Mouse (Mus musculus) hindbrain, embryonic 13.5 days (tissue): ENCODE data around the gene Aurkb. TPM values are rescaled to one million over a fixed set of nuclear protein-coding genes. Genes with fewer than 3 reads are reported as not detected.
A peak's percentile ranks its signal among the peaks of the same experiment; 100 is the strongest.

ENCODE experiments used
- ATAC-seq: fragments of 200-750 bp; cut with Nextera tagmentation; 2 replicates; pipeline ENCODE4 v1.8.0; 2017; ENCODE audit warnings: moderate TSS enrichment; ENCODE audit not compliant: low FRiP score
- H3K27ac ChIP-seq: fragments of 300-500 bp; sonication (generic); 2 replicates; pipeline ENCODE4 v1.5.1; 2015; ENCODE audit warnings: inconsistent platforms, mild to moderate bottlenecking, moderate library complexity
- H3K27me3 ChIP-seq: fragments of 300-500 bp; sonication (generic); 2 replicates; pipeline ENCODE4 v1.6.1; 2015; ENCODE audit warnings: mild to moderate bottlenecking, inconsistent platforms
- H3K36me3 ChIP-seq: fragments of 300-500 bp; sonication (generic); 2 replicates; pipeline ENCODE4 v1.6.1; 2015; ENCODE audit warnings: mild to moderate bottlenecking, inconsistent platforms
- H3K4me1 ChIP-seq: fragments of 300-500 bp; sonication (generic); replicated peaks from 2 replicates; pipeline ENCODE4 v1.6.1; 2015; ENCODE audit warnings: inconsistent platforms
- H3K4me2 ChIP-seq: fragments of 300-500 bp; sonication (generic); 2 replicates; pipeline ENCODE4 v1.6.1; 2015; ENCODE audit warnings: inconsistent platforms, mild to moderate bottlenecking, moderate library complexity
- H3K4me3 ChIP-seq: fragments of 300-500 bp; sonication (generic); 2 replicates; pipeline ENCODE4 v1.5.1; 2015; ENCODE audit warnings: mild to moderate bottlenecking, inconsistent platforms
- H3K9ac ChIP-seq: fragments of 300-500 bp; sonication (generic); 2 replicates; pipeline ENCODE4 v1.6.1; 2015; ENCODE audit warnings: mild to moderate bottlenecking, inconsistent platforms
- H3K9me3 ChIP-seq: fragments of 300-500 bp; sonication (generic); 2 replicates; pipeline ENCODE4 v1.6.1; 2016; ENCODE audit warnings: inconsistent platforms
- WGBS: fragments of 180-500 bp; shearing (Covaris S2); methylation state at CpG from one replicate; pipeline ENCODE4 v1.1.7; 2015; 5-methylcytosine and 5-hydroxymethylcytosine counted together
- polyA plus RNA-seq: library from polyadenylated mRNA; unstranded; fragments of >200 nt; fragmentation: Nextera tagmentation; extraction: Ambion mirVana; gene quantifications from 2 replicates; pipeline ENCODE4 v1.2.1, GENCODE M21; 2015

The Aurkb gene
- polyA plus RNA-seq, 1 experiment from 2014 or later: 31.7 TPM

GRCm38 (mm10) chr11:69070093-69070492, 24.6 kb downstream of the Aurkb start:
- Histone ChIP-seq H3K4me1 (peaks cover 45% of the 10 kb centered on the region), H3K27ac (peak overlapping the region; percentile 92), H3K4me3 (peak overlapping the region; percentile 60), H3K4me2 (peak overlapping the region; percentile 83), H3K9me3 (no peaks in the 10 kb centered on the region), H3K9ac (peak overlapping the region; percentile 80), H3K36me3 (no peaks in the 10 kb centered on the region), H3K27me3 (no peaks in the 10 kb centered on the region)
- no peak for ATAC-seq
- WGBS: under 1% methylated on average over 13 of the region's 13 CpGs

GRCm38 (mm10) chr11:69070590-69071222, 25.3 kb downstream of the Aurkb start, which contains the start of gene Tmem107:
Gene Tmem107 (plus strand): TSS chr11:69070806.
- under 1% methylated on average over 47 of the region's 47 CpGs for WGBS

GRCm38 (mm10) chr11:69071262-69071661, 25.8 kb downstream of the Aurkb start:
- Histone ChIP-seq H3K4me1 (peaks cover 39% of the 10 kb centered on the region), H3K36me3 (no peaks in the 10 kb centered on the region), H3K27ac (peak overlapping the region; percentile 92), H3K4me3 (peak overlapping the region; percentile 60), H3K9me3 (no peaks in the 10 kb centered on the region), H3K27me3 (no peaks in the 10 kb centered on the region), H3K4me2 (peak overlapping the region; percentile 83), H3K9ac (peak overlapping the region; percentile 80)
- 23% methylated on average over 9 of the region's 9 CpGs for WGBS
- no peak for ATAC-seq

More at GRCm38 (mm10) chr11:69070590-69071222, 25.3 kb downstream of the Aurkb start, which contains the start of gene Tmem107:
- Histone ChIP-seq H3K9ac (peak within 1 kb of the TSS; percentile 80), H3K4me1 (peaks cover 44% of the 10 kb centered on the region), H3K27me3 (no peaks in the 10 kb centered on the region), H3K27ac (peak within 1 kb of the TSS; percentile 92), H3K4me3 (peak within 1 kb of the TSS; percentile 60), H3K36me3 (no peaks in the 10 kb centered on the region), H3K9me3 (no peaks in the 10 kb centered on the region), H3K4me2 (peak within 1 kb of the TSS; percentile 83)
- peak; percentile 89 for ATAC-seq

- Histone ChIP-seq H3K4me3 (peak overlapping the region; percentile 33), H3K4me2 (peak overlapping the region; percentile 83), H3K27me3 (no peaks in the 10 kb centered on the region), H3K9ac (peak overlapping the region; percentile 76), H3K36me3 (no peaks in the 10 kb centered on the region), H3K9me3 (no peaks in the 10 kb centered on the region), H3K4me1 (peaks cover 34% of the 10 kb centered on the region), H3K27ac (peak overlapping the region; percentile 94)
- 85% methylated on average over 11 of the region's 11 CpGs for WGBS
- no peak for ATAC-seq
Measured at GRCm38 (mm10) chr11:69072234-69072633, 26.8 kb downstream of the Aurkb start.

- Histone ChIP-seq H3K9ac (peak overlapping the region; percentile 76), H3K4me3 (peak overlapping the region; percentile 33), H3K36me3 (no peaks in the 10 kb centered on the region), H3K27ac (peak overlapping the region; percentile 94), H3K27me3 (no peaks in the 10 kb centered on the region), H3K4me2 (peak overlapping the region; percentile 83), H3K4me1 (peaks cover 34% of the 10 kb centered on the region), H3K9me3 (no peaks in the 10 kb centered on the region)
- ATAC-seq: peak; percentile 6; the same call in 1 of the 2 replicates
- WGBS: 8% methylated on average over 9 of the region's 9 CpGs
Measured at GRCm38 (mm10) chr11:69072666-69073064, 27.2 kb downstream of the Aurkb start.

GRCm38 (mm10) chr11:69073065-69073888, 27.8 kb downstream of the Aurkb start:
- Histone ChIP-seq H3K27me3 (no peaks in the 10 kb centered on the region), H3K36me3 (no peaks in the 10 kb centered on the region), H3K4me3 (peak overlapping the region; percentile 33), H3K27ac (peak overlapping the region; percentile 94), H3K4me2 (peak overlapping the region; percentile 83), H3K4me1 (peaks cover 34% of the 10 kb centered on the region), H3K9ac (peak overlapping the region; percentile 76), H3K9me3 (no peaks in the 10 kb centered on the region)
- ATAC-seq: peak; percentile 84
- 0% methylated on average over 14 of the region's 14 CpGs for WGBS

GRCm38 (mm10) chr11:69073951-69074775, 28.7 kb downstream of the Aurkb start:
- peaks cover 34% of the 10 kb centered on the region for H3K4me1 ChIP-seq
- no peak overlapping the region for H3K4me3 ChIP-seq
- no peak for ATAC-seq
- no peaks in the 10 kb centered on the region for H3K36me3 ChIP-seq
- peak overlapping the region; percentile 94 for H3K27ac ChIP-seq
- no peak overlapping the region for H3K4me2 ChIP-seq
- H3K9ac ChIP-seq: no peak overlapping the region
- no peaks in the 10 kb centered on the region for H3K9me3 ChIP-seq
- 46% methylated on average over 6 of the region's 6 CpGs for WGBS
- H3K27me3 ChIP-seq: no peaks in the 10 kb centered on the region

- peak overlapping the region; percentile 94; the same call in 1 of the 2 replicates for H3K27ac ChIP-seq
- no peaks in the 10 kb centered on the region for H3K36me3 ChIP-seq
- H3K4me2 ChIP-seq: 0 out of 2 replicates have a peak overlapping the region, but pooled peaks have one; percentile 6
- WGBS: 57% methylated on average over 2 of the region's 2 CpGs
- H3K4me1 ChIP-seq: peaks cover 34% of the 10 kb centered on the region
- no peak overlapping the region for H3K9ac ChIP-seq
- no peak for ATAC-seq
- no peak overlapping the region for H3K4me3 ChIP-seq
- no peaks in the 10 kb centered on the region for H3K27me3 ChIP-seq
- H3K9me3 ChIP-seq: no peaks in the 10 kb centered on the region
Measured at GRCm38 (mm10) chr11:69074776-69075069, 29.3 kb downstream of the Aurkb start.

- H3K9me3 ChIP-seq: no peaks in the 10 kb centered on the region
- no peak overlapping the region for H3K27ac ChIP-seq
- WGBS: 44% methylated on average over 9 of the region's 9 CpGs
- no peak for ATAC-seq
- no peak overlapping the region for H3K4me2 ChIP-seq
- H3K9ac ChIP-seq: no peak overlapping the region
- H3K27me3 ChIP-seq: no peaks in the 10 kb centered on the region
- no peaks in the 10 kb centered on the region for H3K36me3 ChIP-seq
- no peak overlapping the region for H3K4me3 ChIP-seq
- peaks cover 29% of the 10 kb centered on the region for H3K4me1 ChIP-seq
Measured at GRCm38 (mm10) chr11:69075764-69076479, 30.5 kb downstream of the Aurkb start.

- Histone ChIP-seq H3K36me3 (no peaks in the 10 kb centered on the region), H3K9me3 (no peaks in the 10 kb centered on the region), H3K4me2 (no peak overlapping the region), H3K4me1 (peaks cover 23% of the 10 kb centered on the region), H3K4me3 (no peak overlapping the region), H3K9ac (no peak overlapping the region), H3K27ac (no peak overlapping the region), H3K27me3 (no peaks in the 10 kb centered on the region)
- no peak for ATAC-seq
- WGBS: 60% methylated on average over 5 of the region's 5 CpGs
Measured at GRCm38 (mm10) chr11:69076572-69076971, 31.1 kb downstream of the Aurkb start.

- H3K36me3 ChIP-seq: no peaks in the 10 kb centered on the region
- WGBS: 85% methylated on average over 9 of the region's 9 CpGs
- H3K9me3 ChIP-seq: no peaks in the 10 kb centered on the region
- ATAC-seq: no peak
- peaks cover 15% of the 10 kb centered on the region for H3K4me1 ChIP-seq
- H3K27ac ChIP-seq: no peak overlapping the region
- no peaks in the 10 kb centered on the region for H3K27me3 ChIP-seq
- H3K4me3 ChIP-seq: no peak overlapping the region
- no peak overlapping the region for H3K4me2 ChIP-seq
- H3K9ac ChIP-seq: no peak overlapping the region
Measured at GRCm38 (mm10) chr11:69077316-69077715, 31.9 kb downstream of the Aurkb start.
